In genomic region chr2:180788386-180788785, GRCm38 (mm10) we compare ENCODE assay signal across 13 mouse cellular contexts. TPM values are rescaled to one million over a fixed set of nuclear protein-coding genes. Genes with fewer than 3 reads are reported as not detected.
DNase-seq lines count a peak whose midpoint lies in the region; ATAC-seq lines count a peak whose summit lies in the region.
"Had no signal": no experiment of that assay in that cellular context is flagged by ENCODE, and none has a peak within 500 bp of the region (broad histone marks: within the 10 kb centered on the region; RNA-seq: fewer than 3 reads in every experiment).

No protein-coding gene starts in this region.

- H3K9ac ChIP-seq in forebrain, embryonic 15.5 days (replicated peaks) = 0 out of 2 replicates have a peak overlapping the region, but pooled peaks have one; percentile 13
- H3K9ac ChIP-seq in forebrain, embryonic 12.5 days = no peak overlapping the region
- no peak overlapping the region for H3K9ac ChIP-seq in forebrain, embryonic 16.5 days (replicated peaks; ENCODE audit: low read depth, low read length)
- no peak overlapping the region for H3K9ac ChIP-seq in kidney, embryonic 15.5 days
- H3K9ac ChIP-seq: lung, embryonic 14.5 days had no signal

- peaks cover 28% of the 10 kb centered on the region for H3K4me1 ChIP-seq in forebrain, embryonic 15.5 days
- H3K4me1 ChIP-seq in forebrain, embryonic 12.5 days = peaks cover 13% of the 10 kb centered on the region; the same call in 1 of the 2 replicates
- peaks cover 28% of the 10 kb centered on the region for H3K4me1 ChIP-seq in forebrain, embryonic 16.5 days (replicated peaks; ENCODE audit: control insufficient read depth, insufficient read depth, low read length)
- H3K4me1 ChIP-seq in kidney, embryonic 15.5 days = no peaks in the 10 kb centered on the region

- peak; percentile 83 for DNase-seq in brain, adult 2 months (ENCODE audit: low read depth, low spot score)
- DNase-seq in heart, postnatal 10 days = peak; percentile 72 to 73
- no peak for DNase-seq in spleen, adult 18-20 months
- DNase-seq in thymus, postnatal 14 days = no peak
- DNase-seq: adrenal gland, adult 8-10 months; B cell, adult 2 months; embryo, embryonic 11 days; lung, embryonic 14.5 days had no signal

- H3K4me3 ChIP-seq in forebrain, embryonic 15.5 days = no peak overlapping the region
- no peak overlapping the region for H3K4me3 ChIP-seq in forebrain, embryonic 12.5 days (replicated peaks)
- H3K4me3 ChIP-seq in forebrain, embryonic 16.5 days (replicated peaks; ENCODE audit: low read length) = no peak overlapping the region
- no peak overlapping the region for H3K4me3 ChIP-seq in kidney, embryonic 15.5 days (replicated peaks)

- H3K4me2 ChIP-seq in forebrain, embryonic 15.5 days (replicated peaks) = no peak overlapping the region
- H3K4me2 ChIP-seq in forebrain, embryonic 12.5 days = no peak overlapping the region
- no peak overlapping the region for H3K4me2 ChIP-seq in forebrain, embryonic 16.5 days (ENCODE audit: low read length)
- H3K4me2 ChIP-seq in kidney, embryonic 15.5 days = no peak overlapping the region
- H3K4me2 ChIP-seq: lung, embryonic 14.5 days had no signal

- H3K27ac ChIP-seq in forebrain, embryonic 15.5 days (replicated peaks) = peak overlapping the region; percentile 73
- H3K27ac ChIP-seq in forebrain, embryonic 12.5 days = no peak overlapping the region
- peak overlapping the region; percentile 60 for H3K27ac ChIP-seq in forebrain, embryonic 16.5 days (ENCODE audit: low read length)
- H3K27ac ChIP-seq in kidney, embryonic 15.5 days = no peak overlapping the region

- H3K27me3 ChIP-seq in forebrain, embryonic 15.5 days = 0 out of 2 replicates have a peak, but pooled peaks cover 3% of the 10 kb centered on the region
- H3K27me3 ChIP-seq in forebrain, embryonic 12.5 days = peaks cover 41% of the 10 kb centered on the region
- no peaks in the 10 kb centered on the region for H3K27me3 ChIP-seq in forebrain, embryonic 16.5 days (replicated peaks; ENCODE audit: control insufficient read depth, insufficient read depth, low read length)
- peaks cover 48% of the 10 kb centered on the region for H3K27me3 ChIP-seq in kidney, embryonic 15.5 days

- 46% methylated on average over 2 of the region's 2 CpGs for WGBS in forebrain, embryonic 15.5 days
- WGBS in forebrain, embryonic 12.5 days = 57% methylated on average over 2 of the region's 2 CpGs
- 30% methylated on average over 2 of the region's 2 CpGs for WGBS in forebrain, embryonic 16.5 days
- 15% methylated on average over 2 of the region's 2 CpGs for WGBS in kidney, embryonic 15.5 days

- H3K9me3 ChIP-seq in forebrain, embryonic 15.5 days = no peaks in the 10 kb centered on the region
- no peaks in the 10 kb centered on the region for H3K9me3 ChIP-seq in forebrain, embryonic 12.5 days
- no peaks in the 10 kb centered on the region for H3K9me3 ChIP-seq in forebrain, embryonic 16.5 days (ENCODE audit: control insufficient read depth, low read length)
- no peaks in the 10 kb centered on the region for H3K9me3 ChIP-seq in kidney, embryonic 15.5 days (replicated peaks)

- intact Hi-C loops in heart, postnatal 10 days (cut with DNase I) = no loop called here

- no peak for ATAC-seq in forebrain, embryonic 15.5 days (replicated peaks)
- no peak for ATAC-seq in forebrain, embryonic 12.5 days (ENCODE audit: low FRiP score)
- ATAC-seq in forebrain, embryonic 16.5 days = no peak; the same call in 1 of the 2 replicates
- no peak for ATAC-seq in kidney, embryonic 15.5 days (replicated peaks; ENCODE audit: low FRiP score)

- H3K36me3 ChIP-seq in forebrain, embryonic 15.5 days = no peaks in the 10 kb centered on the region
- H3K36me3 ChIP-seq in forebrain, embryonic 12.5 days (replicated peaks) = no peaks in the 10 kb centered on the region
- H3K36me3 ChIP-seq in forebrain, embryonic 16.5 days (ENCODE audit: control insufficient read depth, insufficient read depth) = no peaks in the 10 kb centered on the region
- H3K36me3 ChIP-seq in kidney, embryonic 15.5 days = no peaks in the 10 kb centered on the region

RNA-seq across cellular contexts. Expression of gene Bhlhe23, which starts 11.7 kb away (rescaled TPM):
- polyA plus RNA-seq in forebrain, embryonic 15.5 days (2015; fragmentation: Nextera tagmentation; extraction: Ambion mirVana) = 0.51 and 1.1 TPM in 2 replicates
- 1.3 and 3.2 TPM in 2 replicates for polyA plus RNA-seq in forebrain, embryonic 12.5 days (2016; fragmentation: Nextera tagmentation; extraction: Ambion mirVana)
- 0.13 and 0.75 TPM in 2 replicates for polyA plus RNA-seq in forebrain, embryonic 16.5 days (2015; fragmentation: Nextera tagmentation; extraction: Ambion mirVana)
- not detected for total RNA-seq in heart, postnatal 10 days (2021)
- polyA plus RNA-seq in kidney, embryonic 15.5 days (2015; fragmentation: Nextera tagmentation; extraction: Ambion mirVana) = not detected in 2 replicates
- total RNA-seq: adrenal gland, adult 8-10 months had no signal
- polyA plus RNA-seq: lung, embryonic 14.5 days; stomach, embryonic 16.5 days had no signal

Comparison
In these comparisons a context has a peak if more than half of its experiments do, and no peak if none do; other contexts are left out.
1. H3K27ac ChIP-seq: peak in forebrain, embryonic 15.5 days (single experiment) and forebrain, embryonic 16.5 days (single experiment); none in forebrain, embryonic 12.5 days (single experiment) and kidney, embryonic 15.5 days (single experiment).
2. DNase-seq: peak in brain, adult 2 months (single experiment) and heart, postnatal 10 days (2 of 2); none in spleen, adult 18-20 months (0 of 2) and thymus, postnatal 14 days (single experiment).